Mouse (Mus musculus) heart, embryonic 13.5 days (tissue): ENCODE data around the gene Tmem216. TPM values are rescaled to one million over a fixed set of nuclear protein-coding genes. Genes with fewer than 3 reads are reported as not detected.

ENCODE experiments used
- ATAC-seq: fragments of 200-750 bp; cut with Nextera tagmentation; 2 replicates; pipeline ENCODE4 v1.8.0; 2017; ENCODE audit warnings: moderate TSS enrichment; ENCODE audit not compliant: insufficient number of reproducible peaks, low FRiP score, low TSS enrichment; ENCODE audit errors: extremely low read depth
- H3K27ac ChIP-seq: fragments of 300-500 bp; sonication (generic); replicated peaks from 2 replicates; pipeline ENCODE4 v1.5.1; 2015; ENCODE audit warnings: moderate library complexity, mild to moderate bottlenecking, inconsistent platforms
- H3K27me3 ChIP-seq: fragments of 300-500 bp; sonication (generic); replicated peaks from 2 replicates; pipeline ENCODE4 v1.6.1; 2015; ENCODE audit warnings: mild to moderate bottlenecking, inconsistent platforms
- H3K36me3 ChIP-seq: fragments of 300-500 bp; sonication (generic); 2 replicates; pipeline ENCODE4 v1.6.1; 2015; ENCODE audit warnings: mild to moderate bottlenecking, inconsistent platforms
- H3K4me1 ChIP-seq: fragments of 300-500 bp; sonication (generic); 2 replicates; pipeline ENCODE4 v1.6.1; 2015; ENCODE audit warnings: inconsistent platforms
- H3K4me2 ChIP-seq: fragments of 300-500 bp; sonication (generic); 2 replicates; pipeline ENCODE4 v1.6.1; 2015; ENCODE audit warnings: inconsistent platforms, mild to moderate bottlenecking, moderate library complexity
- H3K4me3 ChIP-seq: fragments of 300-500 bp; sonication (generic); 2 replicates; pipeline ENCODE4 v1.5.1; 2015; ENCODE audit warnings: moderate library complexity, mild to moderate bottlenecking, inconsistent platforms
- H3K9ac ChIP-seq: fragments of 300-500 bp; sonication (generic); 2 replicates; pipeline ENCODE4 v1.6.1; 2015; ENCODE audit warnings: inconsistent platforms, mild to moderate bottlenecking, moderate library complexity
- H3K9me3 ChIP-seq: fragments of 300-500 bp; sonication (generic); 2 replicates; pipeline ENCODE4 v1.6.1; 2016; ENCODE audit warnings: inconsistent platforms
- WGBS: fragments of 180-500 bp; shearing (Covaris S2); methylation state at CpG from one replicate; pipeline ENCODE4 v1.1.7; 2015; ENCODE audit warnings: mixed read lengths; 5-methylcytosine and 5-hydroxymethylcytosine counted together
- polyA plus RNA-seq: library from polyadenylated mRNA; unstranded; fragments of >200 nt; fragmentation: Nextera tagmentation; extraction: Ambion mirVana; gene quantifications from 2 replicates; pipeline ENCODE4 v1.2.1, GENCODE M21; 2015

Tmem216 gene
- 18.0 and 19.8 TPM in 2 replicates for polyA plus RNA-seq

DNA sequence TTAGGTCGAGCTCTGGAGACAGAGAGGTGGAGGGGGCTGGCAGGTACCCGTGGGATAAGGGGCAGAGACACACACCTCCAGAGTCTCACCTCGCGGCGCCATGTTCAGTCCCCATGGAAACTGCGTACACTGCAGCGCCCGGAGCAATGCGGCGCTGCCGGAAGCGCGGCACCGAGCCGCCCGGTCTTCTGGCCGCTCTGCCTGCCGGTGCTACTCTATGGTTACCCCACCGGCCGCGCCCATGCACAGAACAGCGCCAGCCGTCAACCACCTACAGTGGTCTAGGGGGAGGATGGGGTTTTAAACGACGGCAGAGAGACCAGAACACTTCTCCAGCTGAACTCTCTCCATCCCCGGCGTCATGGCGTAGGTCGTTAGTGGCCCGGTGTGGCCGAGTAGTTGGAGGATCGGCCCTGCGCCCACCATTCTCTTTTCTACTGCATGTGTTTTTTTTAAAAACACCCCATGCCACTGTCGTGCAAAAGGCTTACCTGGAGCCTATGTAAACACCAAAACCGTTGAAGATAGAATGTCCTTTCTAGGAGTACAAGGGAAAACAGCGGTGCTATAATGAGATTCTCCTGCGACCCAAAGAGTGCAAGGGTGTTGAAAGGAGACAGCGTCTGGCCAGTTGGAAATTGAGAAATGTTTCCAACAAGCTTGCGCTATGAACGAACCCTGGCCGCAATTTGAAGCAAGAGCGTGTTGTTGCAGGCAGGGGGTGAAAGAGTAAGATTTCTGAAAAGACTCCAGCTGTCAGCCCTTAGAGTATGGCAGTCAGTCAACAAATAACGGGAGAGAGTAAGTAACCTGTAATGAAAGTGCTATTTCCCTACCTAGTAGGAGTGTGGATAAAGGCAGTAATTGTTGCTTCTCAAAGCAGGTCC is at the start of gene Tmem216:
Gene Tmem216 (minus strand): TSS at position 615 of the 887 bp plus-strand sequence.
- Histone ChIP-seq H3K27ac (peak within 1 kb of the TSS; percentile 83), H3K4me1 (peaks cover 19% of the 10 kb centered on the region), H3K9me3 (no peaks in the 10 kb centered on the region), H3K4me3 (peak within 1 kb of the TSS; percentile 69), H3K27me3 (no peaks in the 10 kb centered on the region), H3K4me2 (peak within 1 kb of the TSS; percentile 82), H3K9ac (peak within 1 kb of the TSS; percentile 85), H3K36me3 (peaks cover 25% of the 10 kb centered on the region)
- peak; percentile 85 for ATAC-seq
- WGBS: 1% methylated on average over 43 of the region's 43 CpGs

DNA sequence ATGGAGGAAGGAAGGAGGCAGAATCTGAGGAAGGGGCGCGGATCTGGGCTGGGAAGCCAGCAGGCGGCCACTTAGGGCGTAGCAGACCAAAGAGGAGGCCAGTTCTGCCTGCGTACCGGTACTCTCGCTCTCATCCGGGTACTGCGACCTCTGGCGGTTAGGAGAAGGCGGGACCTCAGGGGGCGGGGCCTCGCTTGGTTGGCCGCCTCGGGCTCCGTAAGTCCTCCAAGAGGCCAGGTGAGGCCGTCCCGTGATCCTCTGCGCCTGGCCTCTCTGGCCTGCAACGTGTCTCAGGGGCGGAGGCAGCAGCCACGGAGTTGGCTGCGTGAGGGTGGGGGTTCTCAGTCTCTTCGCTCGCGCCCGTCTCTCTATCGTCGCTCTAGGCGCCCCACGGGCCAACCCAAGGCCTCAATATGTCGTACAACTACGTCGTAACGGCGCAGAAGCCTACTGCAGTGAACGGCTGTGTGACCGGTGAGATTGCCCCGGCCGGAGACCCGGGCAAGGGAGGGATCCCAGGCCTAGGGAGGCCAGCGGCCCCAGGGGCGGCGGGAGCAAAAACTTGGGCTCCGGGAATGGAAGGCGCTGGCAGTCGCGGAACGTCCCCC is 49.4 kb upstream of the Tmem216 start, which contains the start of the genes Ddb1 and Tkfc:
Gene Ddb1 (plus strand): TSS at position 35 of the 608 bp plus-strand sequence.
Gene Tkfc (minus strand): TSS at position 362 of the 608 bp plus-strand sequence.
- Histone ChIP-seq H3K4me1 (peaks cover 56% of the 10 kb centered on the region), H3K9me3 (no peaks in the 10 kb centered on the region), H3K27me3 (no peaks in the 10 kb centered on the region), H3K36me3 (peaks cover 36% of the 10 kb centered on the region), H3K9ac (peak within 1 kb of the TSS; percentile 98), H3K27ac (peak within 1 kb of the TSS; percentile 88), H3K4me2 (peak within 1 kb of the TSS; percentile 91), H3K4me3 (peak within 1 kb of the TSS; percentile 86)
- WGBS: 0% methylated on average over 49 of the region's 49 CpGs
- ATAC-seq: peak; percentile 92

DNA sequence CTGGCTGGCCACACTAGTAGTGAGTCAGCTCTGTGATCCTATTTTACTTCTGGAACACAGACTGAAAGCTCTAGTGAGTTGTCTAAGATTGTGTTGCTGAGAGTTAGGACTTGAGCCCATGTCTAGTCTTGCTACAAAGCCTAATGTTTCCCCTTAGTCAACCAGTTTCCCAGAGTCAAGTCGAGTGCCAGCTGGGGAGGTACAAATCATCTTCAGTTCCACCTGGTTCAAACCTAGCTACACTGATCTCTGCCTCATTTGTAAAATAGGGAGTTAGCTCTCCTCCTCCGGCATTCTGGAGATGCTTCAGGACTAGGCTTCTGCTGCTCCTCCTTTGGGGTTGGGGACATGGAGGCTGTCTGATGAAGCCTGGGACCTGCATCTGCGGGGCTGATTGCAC is 48.5 kb upstream of the Tmem216 start:
- H3K36me3 ChIP-seq: peaks cover 36% of the 10 kb centered on the region
- peak overlapping the region; percentile 86 for H3K4me3 ChIP-seq
- H3K4me2 ChIP-seq: peak overlapping the region; percentile 91
- H3K4me1 ChIP-seq: peaks cover 56% of the 10 kb centered on the region
- H3K9ac ChIP-seq: peak overlapping the region; percentile 89
- H3K9me3 ChIP-seq: no peaks in the 10 kb centered on the region
- 44% methylated on average over 3 of the region's 3 CpGs for WGBS
- ATAC-seq: no peak
- H3K27ac ChIP-seq: peak overlapping the region; percentile 88
- H3K27me3 ChIP-seq: no peaks in the 10 kb centered on the region

DNA sequence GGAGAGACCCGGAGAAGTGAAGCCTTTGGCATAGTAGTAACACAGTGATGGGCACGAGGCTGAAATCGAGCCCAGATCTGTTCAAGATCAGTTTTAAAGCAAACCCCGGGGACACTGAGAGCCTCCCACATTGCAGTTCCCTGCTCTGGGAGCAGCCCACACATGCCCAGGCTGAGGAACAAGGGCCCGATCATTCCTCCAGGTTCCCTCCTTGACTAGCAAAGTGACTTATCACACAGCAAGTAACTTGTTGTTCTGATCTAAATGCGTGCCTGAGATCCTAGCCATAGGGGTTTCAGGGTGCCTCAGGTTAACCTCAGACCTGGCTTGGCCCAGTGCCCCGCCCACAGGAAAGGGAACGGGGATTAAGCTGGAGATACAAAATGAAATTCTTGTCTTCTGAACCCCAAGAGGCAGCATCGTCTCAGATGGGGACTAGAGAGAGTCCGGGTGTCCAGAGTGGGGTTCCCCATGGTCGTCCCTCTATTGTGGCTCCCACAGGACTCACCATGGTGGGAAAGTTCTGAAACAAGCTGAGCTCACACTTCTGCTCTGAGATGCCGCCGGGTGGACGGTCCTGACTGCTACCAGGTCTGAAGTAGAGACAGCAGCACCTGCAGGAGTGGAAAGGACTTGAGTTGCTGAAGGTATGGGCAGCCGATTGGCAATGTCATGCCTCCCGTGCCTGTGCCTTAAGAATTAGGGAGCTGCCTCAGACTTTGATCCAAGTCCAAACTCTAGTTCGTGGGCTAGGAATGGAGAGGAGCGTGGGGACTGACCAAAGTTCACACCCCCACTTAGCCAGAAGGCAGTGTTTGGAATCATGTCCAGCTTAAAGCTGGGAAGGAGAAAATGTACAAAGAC is 47.9 kb upstream of the Tmem216 start:
- ATAC-seq: no peak
- Histone ChIP-seq H3K4me3 (no peak overlapping the region), H3K27ac (peak overlapping the region; percentile 88; the same call in 1 of the 2 replicates), H3K36me3 (peaks cover 36% of the 10 kb centered on the region), H3K9ac (peak overlapping the region; percentile 89), H3K4me1 (peaks cover 55% of the 10 kb centered on the region), H3K27me3 (no peaks in the 10 kb centered on the region), H3K4me2 (peak overlapping the region; percentile 91), H3K9me3 (no peaks in the 10 kb centered on the region)
- WGBS: 82% methylated on average over 18 of the region's 18 CpGs

DNA sequence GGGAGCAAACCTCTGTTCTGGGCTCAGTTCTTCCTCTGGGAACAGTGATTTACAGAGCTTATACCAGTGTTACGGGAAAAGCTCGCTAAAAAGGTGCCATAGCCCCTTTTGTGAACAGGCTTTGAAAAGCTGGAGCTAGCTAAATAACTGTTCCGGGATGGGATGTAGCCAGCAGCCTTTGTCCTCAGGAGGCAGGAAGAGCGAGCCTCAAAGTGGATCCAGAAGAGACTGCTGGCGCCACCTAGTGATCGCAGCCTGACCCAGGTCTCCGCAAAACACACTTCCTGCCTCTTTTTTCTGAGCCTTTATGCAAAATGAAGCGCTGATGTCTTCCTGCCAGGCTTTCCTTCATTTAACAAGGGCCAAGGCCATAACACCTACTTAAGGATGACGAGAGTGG is 46.7 kb upstream of the Tmem216 start:
- Histone ChIP-seq H3K9me3 (no peaks in the 10 kb centered on the region), H3K36me3 (peaks cover 36% of the 10 kb centered on the region), H3K4me1 (peaks cover 43% of the 10 kb centered on the region), H3K27me3 (no peaks in the 10 kb centered on the region), H3K4me2 (peak overlapping the region; percentile 61), H3K4me3 (peak overlapping the region; percentile 36), H3K9ac (peak overlapping the region; percentile 79), H3K27ac (peak overlapping the region; percentile 88)
- ATAC-seq: no peak
- 3% methylated on average over 9 of the region's 9 CpGs for WGBS

DNA sequence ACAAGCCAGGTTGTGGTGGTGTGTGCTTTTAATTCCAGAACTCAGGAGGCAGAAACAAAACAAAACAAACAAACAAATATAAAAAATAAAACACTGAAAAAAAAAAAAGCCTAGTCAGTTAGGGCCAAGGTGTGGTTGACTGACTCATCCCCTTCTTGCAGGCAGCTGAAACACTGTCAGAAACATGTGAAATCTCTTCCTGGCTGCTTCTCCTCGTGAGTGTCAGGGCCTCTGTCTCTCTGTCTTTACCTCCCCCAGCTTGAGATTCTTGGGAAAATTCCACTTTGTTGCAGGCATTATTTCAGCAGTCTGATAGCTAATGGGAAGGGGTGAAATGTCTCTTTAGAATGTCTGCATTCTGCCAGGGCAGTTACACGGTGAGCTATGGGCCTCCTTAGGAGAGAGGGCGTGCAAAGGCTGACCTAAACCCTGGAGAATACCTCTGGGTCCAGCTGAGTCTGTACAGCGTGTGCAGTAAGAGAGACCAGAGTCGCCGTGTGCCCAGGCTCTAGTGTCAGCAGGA is 46.3 kb upstream of the Tmem216 start:
- peaks cover 39% of the 10 kb centered on the region for H3K4me1 ChIP-seq
- H3K4me2 ChIP-seq: peak overlapping the region; percentile 61
- H3K36me3 ChIP-seq: peaks cover 32% of the 10 kb centered on the region
- ATAC-seq: no peak
- H3K4me3 ChIP-seq: peak overlapping the region; percentile 36
- peak overlapping the region; percentile 88 for H3K27ac ChIP-seq
- H3K9me3 ChIP-seq: no peaks in the 10 kb centered on the region
- peak overlapping the region; percentile 79 for H3K9ac ChIP-seq
- H3K27me3 ChIP-seq: no peaks in the 10 kb centered on the region
- 15% methylated on average over 6 of the region's 6 CpGs for WGBS

DNA sequence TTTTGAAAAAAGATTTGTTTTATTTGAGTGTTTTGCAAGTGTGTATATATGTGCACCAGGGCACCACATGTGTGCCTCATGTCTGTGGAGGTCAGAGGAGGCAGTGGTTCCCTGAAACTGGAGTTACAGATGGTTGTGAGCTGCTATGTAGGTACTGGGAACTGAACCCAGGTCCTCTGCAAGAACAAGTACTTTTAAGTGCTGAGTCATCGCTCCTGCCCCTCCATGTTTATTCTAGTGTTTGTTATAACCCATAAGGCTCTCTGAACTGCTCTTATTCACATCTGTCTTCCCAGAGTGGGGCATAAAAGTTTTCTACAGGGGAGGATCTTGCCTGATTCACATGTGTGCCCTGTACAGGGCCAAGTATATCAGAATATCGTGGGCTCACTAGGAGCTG is 43.6 kb upstream of the Tmem216 start:
- H3K27ac ChIP-seq: no peak overlapping the region

DNA sequence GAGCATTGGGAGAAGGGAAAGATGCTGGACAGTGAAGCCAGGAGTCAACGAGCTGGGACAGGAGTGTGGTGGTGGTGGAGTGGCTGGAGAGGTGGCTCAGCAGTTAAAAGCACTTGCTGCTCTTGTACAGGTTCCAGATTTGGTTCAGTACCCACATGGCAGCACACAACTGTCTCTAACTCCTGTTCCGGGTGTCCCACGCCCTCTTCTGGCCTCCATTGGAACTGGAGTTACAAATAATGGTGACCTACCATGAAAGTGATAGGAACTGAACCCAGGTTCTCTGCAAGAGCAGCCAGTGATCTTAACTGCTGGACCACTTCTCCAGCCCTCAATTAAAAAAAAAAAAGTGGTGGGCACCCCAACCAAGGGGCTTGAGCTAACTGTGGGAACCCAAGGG is 42.1 kb upstream of the Tmem216 start:
- Histone ChIP-seq H3K36me3 (peaks cover 67% of the 10 kb centered on the region), H3K9ac (no peak overlapping the region), H3K4me3 (no peak overlapping the region), H3K9me3 (no peaks in the 10 kb centered on the region), H3K4me1 (peaks cover 11% of the 10 kb centered on the region; the same call in 1 of the 2 replicates), H3K27ac (no peak overlapping the region), H3K27me3 (no peaks in the 10 kb centered on the region), H3K4me2 (no peak overlapping the region)
- WGBS: 35% methylated on average over 3 of the region's 3 CpGs
- no peak for ATAC-seq

More for the DNA sequence above, 43.6 kb upstream of the Tmem216 start:
- Histone ChIP-seq H3K9me3 (no peaks in the 10 kb centered on the region), H3K36me3 (peaks cover 53% of the 10 kb centered on the region), H3K4me2 (no peak overlapping the region), H3K27me3 (no peaks in the 10 kb centered on the region), H3K4me1 (peaks cover 24% of the 10 kb centered on the region), H3K4me3 (no peak overlapping the region), H3K9ac (no peak overlapping the region)
- no peak for ATAC-seq
- 88% methylated on average over 2 of the region's 2 CpGs for WGBS

DNA sequence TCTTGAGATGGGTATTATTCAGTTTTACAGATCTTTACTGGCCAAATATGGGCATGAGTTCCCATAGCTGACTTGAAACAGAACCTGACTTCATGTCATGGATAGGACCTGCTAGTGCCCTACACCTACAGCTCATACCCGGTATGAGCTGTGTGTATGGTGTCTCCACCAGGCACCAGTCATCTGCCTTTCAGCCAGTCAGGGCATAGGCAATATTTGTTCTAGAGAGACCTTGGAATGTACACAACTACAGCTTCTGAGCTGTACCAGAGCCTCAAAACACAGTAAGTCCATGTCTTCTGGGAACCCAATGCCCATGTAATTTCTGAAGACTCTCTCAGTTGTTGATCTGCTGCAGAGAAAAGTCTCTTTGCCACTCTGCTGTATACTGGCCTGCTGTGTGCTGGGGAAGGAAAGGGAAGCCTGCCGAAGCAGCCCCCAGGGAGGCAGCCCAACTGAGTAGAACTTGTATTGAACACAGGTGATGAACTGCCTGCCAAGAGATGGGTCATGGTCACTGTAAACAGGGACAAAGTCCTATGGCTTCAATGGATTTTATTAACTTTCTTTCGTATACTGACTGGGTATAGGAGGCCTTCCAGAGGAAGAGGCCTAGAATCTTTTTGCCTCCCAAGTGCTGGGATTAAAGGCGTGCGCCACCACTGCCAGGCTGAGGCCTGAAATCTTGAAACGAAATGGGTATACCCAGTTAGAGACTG is 35.8 kb upstream of the Tmem216 start:
- no peak for ATAC-seq
- H3K27ac ChIP-seq: no peak overlapping the region
- no peaks in the 10 kb centered on the region for H3K27me3 ChIP-seq
- H3K4me1 ChIP-seq: no peaks in the 10 kb centered on the region
- H3K4me2 ChIP-seq: no peak overlapping the region
- no peak overlapping the region for H3K9ac ChIP-seq
- H3K9me3 ChIP-seq: no peaks in the 10 kb centered on the region
- H3K36me3 ChIP-seq: peaks cover 80% of the 10 kb centered on the region
- WGBS: 86% methylated on average over 6 of the region's 6 CpGs
- no peak overlapping the region for H3K4me3 ChIP-seq

DNA sequence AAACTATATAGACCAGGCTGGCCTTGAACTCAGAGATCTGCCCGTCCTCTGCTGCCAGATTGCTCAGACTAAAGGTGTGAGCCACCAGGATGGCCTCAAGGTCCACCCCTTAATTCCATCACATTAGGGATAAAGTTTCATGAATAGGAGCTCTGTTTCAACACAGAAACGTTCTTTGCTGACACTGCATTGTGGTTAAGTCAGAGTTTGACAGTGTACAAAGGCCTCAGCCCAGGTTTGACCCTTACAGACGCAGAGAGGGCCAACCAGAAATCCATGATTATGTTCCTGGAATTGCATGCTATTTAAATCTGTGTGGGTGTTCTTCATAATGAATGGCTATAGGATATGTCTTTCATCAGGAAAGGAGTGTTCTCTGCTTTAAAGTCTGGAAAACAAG is 34.3 kb upstream of the Tmem216 start:
- no peaks in the 10 kb centered on the region for H3K27me3 ChIP-seq
- ATAC-seq: no peak
- WGBS: 66% methylated on average over 3 of the region's 3 CpGs
- peaks cover 79% of the 10 kb centered on the region for H3K36me3 ChIP-seq
- no peak overlapping the region for H3K4me3 ChIP-seq
- H3K9ac ChIP-seq: no peak overlapping the region
- no peaks in the 10 kb centered on the region for H3K9me3 ChIP-seq
- H3K27ac ChIP-seq: no peak overlapping the region
- H3K4me2 ChIP-seq: no peak overlapping the region
- H3K4me1 ChIP-seq: no peaks in the 10 kb centered on the region
